Mouse (Mus musculus) CH12.LX (cell line): ENCODE measurements around the gene Ttl. TPM values are rescaled to one million over a fixed set of nuclear protein-coding genes. Genes with fewer than 3 reads are reported as not detected.

Source experiments
- DNase-seq: peaks from one replicate; pipeline ENCODE4 v3.0.0-alpha.2; 2013; ENCODE audit errors: extremely low read depth
- H3K27ac ChIP-seq: 2 replicates; pipeline ENCODE4 v1.5.1; 2012; ENCODE audit warnings: low read depth, mild to moderate bottlenecking, control low read depth, moderate library complexity; ENCODE audit not compliant: insufficient read depth
- H3K27me3 ChIP-seq: replicated peaks from 2 replicates; pipeline ENCODE3; 2012; ENCODE audit warnings: inconsistent platforms
- H3K36me3 ChIP-seq, 2 experiments: replicated peaks in 1 of 2; 2 replicates each; pipeline versions ENCODE3 to v1.6.1; 2012; ENCODE audit warnings: inconsistent platforms in 1 of 2, low read length in 1 of 2, mild to moderate bottlenecking in 1 of 2, mixed read lengths in 1 of 2, moderate library complexity in 1 of 2; ENCODE audit not compliant: control insufficient read depth in 1 of 2, insufficient read depth in 1 of 2
- H3K4me1 ChIP-seq, 2 experiments: 2 replicates each; pipeline ENCODE4 v1.6.1; 2012; ENCODE audit warnings: inconsistent platforms in 1 of 2, moderate library complexity in 1 of 2; ENCODE audit not compliant: insufficient read depth in 2 of 2, control insufficient read depth in 1 of 2
- H3K4me2 ChIP-seq: 2 replicates; pipeline ENCODE4 v1.6.1; 2012; ENCODE audit warnings: low read depth, mild to moderate bottlenecking, control low read depth; ENCODE audit not compliant: poor library complexity, insufficient read depth, severe bottlenecking
- H3K4me3 ChIP-seq, 3 experiments: fragments of 150-350 bp in 1 of 3; sonication (generic) in 1 of 3; replicated peaks in 1 of 3; 2 replicates each; pipeline versions ENCODE3 to v1.5.1; 2011 to 2012; ENCODE audit warnings: low read depth in 2 of 3, low read length in 2 of 3, mild to moderate bottlenecking in 2 of 3, moderate library complexity in 2 of 3, control low read depth in 1 of 3, improper control_type of control experiment in 1 of 3, inconsistent platforms in 1 of 3, mixed read lengths in 1 of 3; ENCODE audit not compliant: poor library complexity in 1 of 3
- H3K79me2 ChIP-seq: replicated peaks from 2 replicates; pipeline ENCODE4 v1.6.1; 2012; ENCODE audit warnings: mild to moderate bottlenecking, moderate library complexity; ENCODE audit not compliant: control insufficient read depth, poor library complexity, insufficient read depth, severe bottlenecking; ENCODE audit errors: extremely low read depth
- H3K9ac ChIP-seq: 2 replicates; pipeline ENCODE4 v1.6.1; 2012; ENCODE audit warnings: low read depth, mild to moderate bottlenecking, control low read depth, moderate library complexity; ENCODE audit not compliant: insufficient read depth
- H3K9me3 ChIP-seq: replicated peaks from 2 replicates; pipeline ENCODE3; 2012; ENCODE audit warnings: low read length, inconsistent platforms, mixed read lengths
- CTCF ChIP-seq, 2 experiments: IDR thresholded peaks in 1 of 2; conservative IDR thresholded peaks in 1 of 2; 2 replicates each; pipeline ENCODE4 v1.5.1; 2011 to 2012; ENCODE audit warnings: low read depth in 2 of 2, low read length in 2 of 2, improper control_type of control experiment in 1 of 2, inconsistent platforms in 1 of 2, mild to moderate bottlenecking in 1 of 2, moderate library complexity in 1 of 2
- E2F4 ChIP-seq: IDR thresholded peaks from 2 replicates; pipeline ENCODE4 v1.6.1; 2011; ENCODE audit warnings: low read depth, low read length, improper control_type of control experiment; ENCODE audit not compliant: insufficient replicate concordance
- ELF1 ChIP-seq: IDR thresholded peaks from 2 replicates; pipeline ENCODE4 v1.6.1; 2014; ENCODE audit warnings: low read depth, mild to moderate bottlenecking, inconsistent platforms, low read length, improper control_type of control experiment
- EP300 ChIP-seq: IDR thresholded peaks from 2 replicates; pipeline ENCODE4 v1.6.1; 2011; ENCODE audit warnings: low read length, improper control_type of control experiment
- GABPA ChIP-seq: IDR thresholded peaks from 2 replicates; pipeline ENCODE4 v1.6.1; 2012; ENCODE audit warnings: low read depth, low read length, improper control_type of control experiment, inconsistent platforms; ENCODE audit not compliant: insufficient replicate concordance
- IRF4 ChIP-seq: IDR thresholded peaks from 2 replicates; pipeline ENCODE4 v1.6.1; 2014; ENCODE audit warnings: low read depth, mild to moderate bottlenecking, inconsistent platforms, low read length, improper control_type of control experiment
- JUND ChIP-seq: conservative IDR thresholded peaks from 2 replicates; pipeline ENCODE4 v1.6.1; 2011; ENCODE audit warnings: low read depth, low read length, improper control_type of control experiment
- MAFK ChIP-seq: IDR thresholded peaks from 2 replicates; pipeline ENCODE4 v1.6.1; 2011; ENCODE audit warnings: low read length, improper control_type of control experiment; ENCODE audit not compliant: insufficient replicate concordance
- MAX ChIP-seq: IDR thresholded peaks from 2 replicates; pipeline ENCODE4 v1.6.1; 2011; ENCODE audit warnings: low read length, improper control_type of control experiment
- MAZ ChIP-seq: IDR thresholded peaks from 2 replicates; pipeline ENCODE4 v1.6.1; 2012; ENCODE audit warnings: low read depth, mild to moderate bottlenecking, inconsistent platforms, low read length, improper control_type of control experiment, moderate library complexity
- MXI1 ChIP-seq: IDR thresholded peaks from 2 replicates; pipeline ENCODE4 v1.6.1; 2011; ENCODE audit warnings: mild to moderate bottlenecking, low read depth, low read length, improper control_type of control experiment
- MYC ChIP-seq: IDR thresholded peaks from 2 replicates; pipeline ENCODE4 v1.6.1; 2011; ENCODE audit warnings: low read depth, mild to moderate bottlenecking, improper control_type of control experiment, low read length
- NELFE ChIP-seq: IDR thresholded peaks from 2 replicates; pipeline ENCODE4 v1.6.1; 2011; ENCODE audit warnings: low read depth, low read length, improper control_type of control experiment
- NRF1 ChIP-seq: IDR thresholded peaks from 2 replicates; pipeline ENCODE4 v1.6.1; 2014; ENCODE audit warnings: low read depth, mild to moderate bottlenecking, inconsistent platforms, low read length, improper control_type of control experiment, moderate library complexity
- POLR2A ChIP-seq: IDR thresholded peaks from 2 replicates; pipeline ENCODE4 v1.6.1; 2011; ENCODE audit warnings: low read depth, mild to moderate bottlenecking, improper control_type of control experiment, low read length
- POLR2AphosphoS2 ChIP-seq: IDR thresholded peaks from 2 replicates; pipeline ENCODE4 v1.6.1; 2011; ENCODE audit warnings: low read depth, low read length, improper control_type of control experiment
- RAD21 ChIP-seq: IDR thresholded peaks from 2 replicates; pipeline ENCODE4 v1.6.1; 2011; ENCODE audit warnings: low read depth, mild to moderate bottlenecking, low read length, improper control_type of control experiment, moderate library complexity
- RCOR1 ChIP-seq: conservative IDR thresholded peaks from 2 replicates; pipeline ENCODE4 v1.6.1; 2012; ENCODE audit warnings: low read depth, mild to moderate bottlenecking, inconsistent platforms, low read length, improper control_type of control experiment
- SMC3 ChIP-seq: IDR thresholded peaks from 2 replicates; pipeline ENCODE4 v1.6.1; 2011; ENCODE audit warnings: low read depth, low read length, improper control_type of control experiment
- TCF12 ChIP-seq: IDR thresholded peaks from 2 replicates; pipeline ENCODE4 v1.6.1; 2014; ENCODE audit warnings: low read depth, mild to moderate bottlenecking, inconsistent platforms, low read length, improper control_type of control experiment
- USF2 ChIP-seq: conservative IDR thresholded peaks from 2 replicates; pipeline ENCODE4 v1.6.1; 2011; ENCODE audit warnings: low read depth, low read length, improper control_type of control experiment
- ZC3H11A ChIP-seq: IDR thresholded peaks from 2 replicates; pipeline ENCODE4 v1.6.1; 2012; ENCODE audit warnings: low read depth, mild to moderate bottlenecking, inconsistent platforms, low read length, improper control_type of control experiment
- ZKSCAN1 ChIP-seq: IDR thresholded peaks from 2 replicates; pipeline ENCODE4 v1.6.1; 2012; ENCODE audit warnings: low read depth, inconsistent platforms, low read length, improper control_type of control experiment, borderline replicate concordance
- dilution Hi-C: fragments of 300-500 bp; cut with MboI; formaldehyde crosslinking; loops from 2 replicates; pipeline ENCODE4 v1.14.3; 2020; ENCODE audit warnings: low sequenced_read_pairs; ENCODE audit not compliant: extremely low pct_unique_long_range_greater_than_20kb, extremely low pct_ligation_motif_present
- in situ Hi-C: fragments of 300-500 bp; cut with MboI; formaldehyde crosslinking; loops from 3 replicates; pipeline ENCODE4 v1.14.3; 2019; ENCODE audit warnings: low sequenced_read_pairs, low pct_ligation_motif_present, low pct_unique_long_range_greater_than_20kb, mixed read lengths
- polyA plus RNA-seq: library from polyadenylated mRNA; unstranded; fragments of >175 nt; gene quantifications from 2 replicates; pipeline ENCODE4 v1.2.1, GENCODE M21; 2012; ENCODE audit warnings: low read depth; ENCODE audit not compliant: insufficient read length
- total RNA-seq, 2 experiments: library from RNA; depleted of rRNA; stranded (reverse); fragments of 300-350 nt in 1 of 2; fragments of >200 nt in 1 of 2; gene quantifications; 2 replicates each; pipeline ENCODE4 v1.2.3; 2012 to 2014

The Ttl gene
- total and polyA plus RNA-seq, 3 experiments = 1.8 to 2.9 (median 2.7) TPM

DNA sequence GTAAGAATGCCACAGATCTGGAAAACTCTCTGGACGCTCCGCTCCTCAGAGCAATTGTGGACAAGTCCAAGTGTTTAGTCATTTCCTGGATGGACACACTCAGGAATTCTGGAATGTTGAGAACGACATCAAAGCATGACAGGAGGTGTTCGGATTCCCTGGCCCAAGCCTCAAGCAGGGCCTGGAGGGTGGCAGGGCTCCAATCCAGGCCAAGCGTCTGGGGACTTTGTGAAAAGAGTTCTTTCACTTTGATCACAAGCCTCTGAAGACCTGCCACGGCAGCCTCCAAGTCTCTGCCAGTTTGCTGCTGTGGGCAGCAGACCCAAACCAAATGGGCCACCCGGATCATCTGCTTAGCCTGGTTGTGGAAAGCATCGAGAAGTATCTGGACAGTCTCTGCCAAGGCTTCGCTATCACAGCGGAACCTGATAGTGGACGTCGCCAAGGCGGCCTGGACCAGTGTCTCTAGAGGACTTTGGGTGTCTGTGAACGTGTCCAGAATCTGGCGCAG, 27.3 kb upstream of the Ttl start:
- in situ Hi-C loops = no loop called here
- H3K27me3 ChIP-seq = peaks cover under 1% of the 10 kb centered on the region

DNA sequence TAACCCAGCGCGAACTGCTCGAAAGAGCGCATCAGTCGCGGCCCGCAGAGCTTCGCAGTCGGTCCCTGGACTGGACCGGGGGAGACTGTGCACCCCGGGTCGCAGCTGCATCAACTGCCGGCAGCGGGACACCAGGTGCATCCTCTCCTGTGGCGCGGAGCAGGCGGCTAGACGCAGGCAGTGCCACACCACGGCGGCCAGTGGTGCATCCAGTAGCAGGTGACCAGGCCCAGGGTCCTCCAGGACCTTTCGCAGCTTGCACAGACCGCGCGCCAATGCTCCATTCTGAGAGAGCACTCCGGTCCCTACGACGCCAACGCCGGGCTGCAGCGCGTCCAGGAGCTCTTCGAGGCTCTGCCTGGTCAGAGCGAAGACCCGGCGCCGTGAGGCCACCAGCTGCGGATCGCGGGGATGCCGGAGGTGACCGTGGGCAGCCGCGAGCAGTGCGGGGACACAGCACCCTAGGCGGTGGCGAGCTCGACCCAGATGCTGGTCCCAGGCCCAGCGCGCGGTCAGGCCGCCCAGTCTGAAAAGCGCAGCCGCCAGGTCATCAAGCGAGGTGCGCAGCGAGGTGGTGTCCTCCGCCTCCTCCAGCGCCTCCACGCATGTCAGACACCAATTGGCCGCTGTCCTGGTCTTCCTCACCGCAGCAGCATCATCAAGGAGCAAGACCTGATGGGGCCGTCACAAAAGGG, 26.7 kb upstream of the Ttl start:
- Histone ChIP-seq H3K4me1 (peaks cover 0 to 2% of the 10 kb centered on the region in 2 experiments; a peak in 2 of 4 replicates), H3K27ac (no peak overlapping the region), H3K9me3 (no peaks in the 10 kb centered on the region), H3K27me3 (no peaks in the 10 kb centered on the region), H3K79me2 (no peaks in the 10 kb centered on the region), H3K4me2 (no peak overlapping the region; the same call in 1 of the 2 replicates), H3K4me3 (no peak overlapping the region), H3K9ac (no peak overlapping the region), H3K36me3 (no peaks in the 10 kb centered on the region)
- dilution Hi-C loops (no loop called here), in situ Hi-C loops (no loop called here)
- TF ChIP-seq ZKSCAN1 (no peak), USF2 (no peak), JUND (no peak), MXI1 (no peak), ELF1 (no peak), NELFE (no peak), GABPA (no peak), RAD21 (no peak), NRF1 (no peak), POLR2AphosphoS2 (no peak)
- no peak for DNase-seq

More for the DNA sequence above, 27.3 kb upstream of the Ttl start:
- Histone ChIP-seq H3K4me3 (no peak overlapping the region), H3K4me1 (peaks cover 0 to 2% of the 10 kb centered on the region in 2 experiments; a peak in 2 of 4 replicates), H3K9me3 (no peaks in the 10 kb centered on the region), H3K9ac (no peak overlapping the region), H3K27ac (no peak overlapping the region), H3K79me2 (no peaks in the 10 kb centered on the region), H3K36me3 (no peaks in the 10 kb centered on the region), H3K4me2 (no peak overlapping the region; the same call in 1 of the 2 replicates)
- TF ChIP-seq CTCF (conservative IDR thresholded peaks at IDR 0.05 in 1 of 2, IDR thresholded peaks at IDR 0.05 in 1 of 2; ENCODE audit: low read depth in 2 of 2, low read length in 2 of 2) (no peak), RCOR1 (no peak), E2F4 (no peak), MAFK (no peak), EP300 (no peak), SMC3 (no peak), MAZ (no peak), NELFE (no peak), MYC (no peak), ELF1 (no peak), MAX (no peak), IRF4 (no peak), JUND (no peak), TCF12 (no peak), ZC3H11A (no peak), MXI1 (no peak), POLR2A (no peak), USF2 (no peak), NRF1 (no peak)
- no peak for DNase-seq
- dilution Hi-C loops = no loop called here
